Mouse (Mus musculus) cerebellum, adult 2 months (tissue): ENCODE measurements around the gene Kbtbd4.

Experiments
- CTCF ChIP-seq: fragments of 200-500 bp; IDR thresholded peaks from 2 replicates; pipeline ENCODE4 v1.5.1; 2011; ENCODE audit warnings: low read depth, mild to moderate bottlenecking, control low read depth, low read length, moderate library complexity, borderline replicate concordance; ENCODE audit not compliant: insufficient read depth
- POLR2A ChIP-seq: fragments of 200-500 bp; IDR thresholded peaks from 2 replicates; pipeline ENCODE4 v1.6.1; 2011; ENCODE audit warnings: low read length, control low read depth, borderline replicate concordance; ENCODE audit not compliant: insufficient read depth

GRCm38 (mm10) chr2:90870136-90870601 lies 34.4 kb upstream of the Kbtbd4 start:
- TF ChIP-seq CTCF (no peak), POLR2A (no peak)
